In the genomic region with DNA sequence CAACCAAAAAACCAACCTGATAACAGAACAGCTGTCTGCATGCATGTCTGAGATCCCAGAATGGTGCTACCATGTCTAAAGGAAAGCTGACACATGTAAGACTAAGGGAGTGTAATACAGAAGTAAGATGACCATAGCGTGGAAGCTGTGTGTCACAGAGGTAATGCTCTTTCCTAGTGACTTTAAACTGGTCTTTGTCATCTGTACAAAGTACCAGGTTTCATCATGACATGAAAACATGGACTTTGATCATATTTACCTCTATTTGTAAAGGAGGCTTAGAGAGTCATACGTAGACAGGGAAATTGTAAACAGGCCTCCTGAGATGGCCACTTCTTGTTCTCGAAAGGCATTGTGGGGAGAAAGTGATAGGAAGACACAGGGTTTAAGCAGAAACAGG, we compare ENCODE assay signal across 15 mouse cellular contexts.
DNase-seq lines count a peak whose midpoint lies in the region; ATAC-seq and TF ChIP-seq lines count a peak whose summit lies in the region.
"Had no signal": no experiment of that assay in that cellular context is flagged by ENCODE, and none has a peak within 500 bp of the region (broad histone marks: within the 10 kb centered on the region; RNA-seq: fewer than 3 reads in every experiment).

No protein-coding gene starts in this region.

- WGBS in intestine, postnatal 0 days: 52% methylated on average over 3 of the region's 3 CpGs
- 67% methylated on average over 3 of the region's 3 CpGs for WGBS in intestine, embryonic 16.5 days
- WGBS in liver, embryonic 15.5 days (ENCODE audit: insufficient replicate concordance): 41% methylated on average over 3 of the region's 3 CpGs
- 51% methylated on average over 3 of the region's 3 CpGs for WGBS in liver, embryonic 12.5 days (ENCODE audit: insufficient replicate concordance)
- WGBS in stomach, postnatal 0 days: 63% methylated on average over 3 of the region's 3 CpGs

- no peak for TF ChIP-seq EP300 in stomach, postnatal 0 days (optimal IDR thresholded peaks at IDR 0.05)

- TF ChIP-seq CTCF in intestine, postnatal 0 days (IDR thresholded peaks at IDR 0.05; ENCODE audit: low read depth): no peak
- no peak for TF ChIP-seq CTCF in stomach, postnatal 0 days (IDR thresholded peaks at IDR 0.05; ENCODE audit: low read depth)

- peak; percentile 75 for ATAC-seq in intestine, postnatal 0 days
- ATAC-seq in intestine, embryonic 16.5 days: no peak
- peak; percentile 37; the same call in 1 of the 2 replicates for ATAC-seq in liver, embryonic 15.5 days (ENCODE audit: insufficient read depth)
- ATAC-seq in liver, embryonic 12.5 days: no peak
- ATAC-seq in stomach, postnatal 0 days (ENCODE audit: low FRiP score, low TSS enrichment): peak; percentile 31; the same call in 1 of the 2 replicates
- ATAC-seq: activated CD4-positive, CD25-positive, alpha-beta regulatory T cell, adult 4 months; forebrain, embryonic 13.5 days had no signal

- no peak overlapping the region for H3K27ac ChIP-seq in intestine, postnatal 0 days (ENCODE audit: low read depth, low read length)
- H3K27ac ChIP-seq in intestine, embryonic 16.5 days (ENCODE audit: low read length): no peak overlapping the region
- no peak overlapping the region for H3K27ac ChIP-seq in liver, embryonic 15.5 days (replicated peaks)
- no peak overlapping the region for H3K27ac ChIP-seq in liver, embryonic 12.5 days
- H3K27ac ChIP-seq in stomach, postnatal 0 days (replicated peaks): no peak overlapping the region
- H3K27ac ChIP-seq: forebrain, embryonic 10.5 days; forebrain, embryonic 13.5 days; heart, adult 2 months; heart, embryonic 10.5 days; heart, embryonic 13.5 days; hindbrain, embryonic 14.5 days had no signal

- no peak overlapping the region for H3K4me2 ChIP-seq in intestine, postnatal 0 days (replicated peaks; ENCODE audit: low read depth)
- no peak overlapping the region for H3K4me2 ChIP-seq in intestine, embryonic 16.5 days (ENCODE audit: low read depth, low read length)
- no peak overlapping the region for H3K4me2 ChIP-seq in liver, embryonic 15.5 days
- H3K4me2 ChIP-seq in liver, embryonic 12.5 days: no peak overlapping the region
- no peak overlapping the region for H3K4me2 ChIP-seq in stomach, postnatal 0 days (replicated peaks; ENCODE audit: low read depth)
- H3K4me2 ChIP-seq: forebrain, embryonic 13.5 days; heart, embryonic 13.5 days; hindbrain, embryonic 14.5 days had no signal

- H3K9me3 ChIP-seq in intestine, postnatal 0 days (ENCODE audit: control insufficient read depth): no peaks in the 10 kb centered on the region
- no peaks in the 10 kb centered on the region for H3K9me3 ChIP-seq in intestine, embryonic 16.5 days (ENCODE audit: control insufficient read depth, low read length)
- H3K9me3 ChIP-seq in liver, embryonic 15.5 days (replicated peaks): no peaks in the 10 kb centered on the region
- H3K9me3 ChIP-seq in liver, embryonic 12.5 days (replicated peaks): no peaks in the 10 kb centered on the region
- no peaks in the 10 kb centered on the region for H3K9me3 ChIP-seq in stomach, postnatal 0 days (ENCODE audit: control insufficient read depth, low read length)
- H3K9me3 ChIP-seq: forebrain, embryonic 10.5 days; forebrain, embryonic 13.5 days; heart, embryonic 10.5 days; heart, embryonic 13.5 days had no signal

- DNase-seq in stomach, postnatal 0 days (ENCODE audit: low spot score): no peak
- no peak for DNase-seq in spleen, postnatal 10 days (ENCODE audit: low spot score in 2 of 2)
- DNase-seq: adrenal gland, adult 8-10 months; gastrocnemius, postnatal 36 days; heart, adult 2 months had no signal

- H3K4me1 ChIP-seq in intestine, postnatal 0 days (replicated peaks; ENCODE audit: control insufficient read depth, insufficient read depth, low read length): no peaks in the 10 kb centered on the region
- H3K4me1 ChIP-seq in intestine, embryonic 16.5 days (ENCODE audit: control insufficient read depth, insufficient read depth, low read length): no peaks in the 10 kb centered on the region
- H3K4me1 ChIP-seq in liver, embryonic 15.5 days (replicated peaks): no peaks in the 10 kb centered on the region
- H3K4me1 ChIP-seq in liver, embryonic 12.5 days: no peaks in the 10 kb centered on the region
- H3K4me1 ChIP-seq in stomach, postnatal 0 days (replicated peaks; ENCODE audit: control insufficient read depth, insufficient read depth): no peaks in the 10 kb centered on the region
- H3K4me1 ChIP-seq: forebrain, embryonic 10.5 days; forebrain, embryonic 13.5 days; heart, embryonic 10.5 days; heart, embryonic 13.5 days had no signal

- H3K9ac ChIP-seq in intestine, postnatal 0 days (ENCODE audit: low read depth, low read length): no peak overlapping the region
- H3K9ac ChIP-seq in intestine, embryonic 16.5 days (ENCODE audit: low read depth, low read length): no peak overlapping the region
- H3K9ac ChIP-seq in liver, embryonic 15.5 days: no peak overlapping the region
- no peak overlapping the region for H3K9ac ChIP-seq in liver, embryonic 12.5 days
- no peak overlapping the region for H3K9ac ChIP-seq in stomach, postnatal 0 days (ENCODE audit: low read length)
- H3K9ac ChIP-seq: forebrain, embryonic 13.5 days; heart, embryonic 13.5 days; hindbrain, embryonic 14.5 days had no signal

- no peaks in the 10 kb centered on the region for H3K27me3 ChIP-seq in intestine, postnatal 0 days (replicated peaks; ENCODE audit: control insufficient read depth, insufficient read depth, low read length)
- no peaks in the 10 kb centered on the region for H3K27me3 ChIP-seq in intestine, embryonic 16.5 days (replicated peaks; ENCODE audit: control insufficient read depth, insufficient read depth, low read length)
- H3K27me3 ChIP-seq in liver, embryonic 15.5 days: no peaks in the 10 kb centered on the region
- no peaks in the 10 kb centered on the region for H3K27me3 ChIP-seq in liver, embryonic 12.5 days (replicated peaks)
- H3K27me3 ChIP-seq in stomach, postnatal 0 days (ENCODE audit: control insufficient read depth, insufficient read depth, low read length): no peaks in the 10 kb centered on the region
- H3K27me3 ChIP-seq: forebrain, embryonic 13.5 days had no signal

- no peak overlapping the region for H3K4me3 ChIP-seq in intestine, postnatal 0 days (ENCODE audit: low read depth, low read length)
- H3K4me3 ChIP-seq in intestine, embryonic 16.5 days (ENCODE audit: low read length): no peak overlapping the region
- no peak overlapping the region for H3K4me3 ChIP-seq in liver, embryonic 15.5 days (replicated peaks)
- no peak overlapping the region for H3K4me3 ChIP-seq in liver, embryonic 12.5 days
- H3K4me3 ChIP-seq in stomach, postnatal 0 days (ENCODE audit: low read depth, low read length): no peak overlapping the region
- H3K4me3 ChIP-seq: forebrain, embryonic 10.5 days; forebrain, embryonic 13.5 days; heart, adult 2 months; heart, embryonic 10.5 days; heart, embryonic 13.5 days had no signal

- no peaks in the 10 kb centered on the region for H3K36me3 ChIP-seq in intestine, postnatal 0 days (ENCODE audit: control insufficient read depth, insufficient read depth)
- H3K36me3 ChIP-seq in intestine, embryonic 16.5 days (ENCODE audit: control insufficient read depth, insufficient read depth, low read length): no peaks in the 10 kb centered on the region
- H3K36me3 ChIP-seq in liver, embryonic 15.5 days (replicated peaks): no peaks in the 10 kb centered on the region
- H3K36me3 ChIP-seq in liver, embryonic 12.5 days: no peaks in the 10 kb centered on the region
- H3K36me3 ChIP-seq in stomach, postnatal 0 days (ENCODE audit: control insufficient read depth, insufficient read depth, low read length): no peaks in the 10 kb centered on the region
- H3K36me3 ChIP-seq: forebrain, embryonic 10.5 days; heart, embryonic 10.5 days; heart, embryonic 13.5 days had no signal

Comparison
In these comparisons a context has a peak if more than half of its experiments do, and no peak if none do; other contexts are left out.
1. ATAC-seq: peak in intestine, postnatal 0 days (single experiment), liver, embryonic 15.5 days (single experiment) and stomach, postnatal 0 days (single experiment); none in intestine, embryonic 16.5 days (single experiment) and liver, embryonic 12.5 days (single experiment).